18 mouse cellular contexts compared by ENCODE assay signal in genomic region chr17:15299743-15300371, GRCm38 (mm10).
DNase-seq lines count a peak whose midpoint lies in the region.
"Had no signal": no experiment of that assay in that cellular context is flagged by ENCODE, and none has a peak within 500 bp of the region (broad histone marks: within the 10 kb centered on the region; RNA-seq: fewer than 3 reads in every experiment).

No protein-coding gene starts in this region.

- no peaks in the 10 kb centered on the region for H3K27me3 ChIP-seq in heart, embryonic 10.5 days (ENCODE audit: insufficient read depth, poor library complexity, severe bottlenecking)
- H3K27me3 ChIP-seq: embryonic facial prominence, embryonic 13.5 days; forebrain, embryonic 13.5 days; kidney, embryonic 15.5 days; limb, embryonic 12.5 days had no signal

- no peak overlapping the region for H3K27ac ChIP-seq in heart, embryonic 10.5 days
- H3K27ac ChIP-seq: embryonic facial prominence, embryonic 13.5 days; forebrain, embryonic 13.5 days; kidney, embryonic 15.5 days; limb, embryonic 12.5 days had no signal

- peak; percentile 90 for DNase-seq in heart, adult 11 months
- no peak for DNase-seq in heart, embryonic 10.5 days (ENCODE audit: low spot score)
- DNase-seq in urinary bladder, postnatal 36 days (ENCODE audit: low spot score in 2 of 2): peak; percentile 21 to 23
- no peak for DNase-seq in urinary bladder, adult 2 months (ENCODE audit: low spot score)
- DNase-seq in lung, postnatal 10 days: peak; percentile 74
- no peak for DNase-seq in Muller cell, postnatal 12 days (ENCODE audit: inconsistent ontology term)
- DNase-seq in cerebellum, adult 11 months: no peak
- no peak for DNase-seq in spleen, postnatal 10 days (ENCODE audit: low spot score in 2 of 2)
- DNase-seq: cerebellum, postnatal 36 days; gastrocnemius, postnatal 10 days; midbrain, embryonic 14.5 days; right cerebral cortex, adult 18-20 months; thymus, postnatal 25 days had no signal

- H3K4me1 ChIP-seq in heart, embryonic 10.5 days: peaks cover 3% of the 10 kb centered on the region; the same call in 1 of the 2 replicates
- H3K4me1 ChIP-seq: embryonic facial prominence, embryonic 13.5 days; forebrain, embryonic 13.5 days; limb, embryonic 12.5 days had no signal

- H3K36me3 ChIP-seq in heart, embryonic 10.5 days: no peaks in the 10 kb centered on the region
- H3K36me3 ChIP-seq: embryonic facial prominence, embryonic 13.5 days; G1E; kidney, embryonic 15.5 days; limb, embryonic 12.5 days had no signal

- H3K9me3 ChIP-seq in heart, embryonic 10.5 days: no peaks in the 10 kb centered on the region
- H3K9me3 ChIP-seq: embryonic facial prominence, embryonic 13.5 days; forebrain, embryonic 13.5 days; G1E; kidney, embryonic 15.5 days; limb, embryonic 12.5 days had no signal

- 67% methylated on average over 13 of the region's 13 CpGs for WGBS in heart, embryonic 10.5 days

- no peak overlapping the region for H3K4me3 ChIP-seq in heart, embryonic 10.5 days
- H3K4me3 ChIP-seq: embryonic facial prominence, embryonic 13.5 days; forebrain, embryonic 13.5 days; kidney, embryonic 15.5 days; limb, embryonic 12.5 days had no signal

Comparison
In these comparisons a context has a peak if more than half of its experiments do, and no peak if none do; other contexts are left out.
1. DNase-seq: peak in heart, adult 11 months (single experiment), urinary bladder, postnatal 36 days (2 of 2) and lung, postnatal 10 days (single experiment); none in heart, embryonic 10.5 days (single experiment), urinary bladder, adult 2 months (single experiment), Muller cell, postnatal 12 days (single experiment), cerebellum, adult 11 months (single experiment) and spleen, postnatal 10 days (0 of 2).